ENCODE assay signal across 8 mouse cellular contexts in genomic region chr19:41484361-41484760, GRCm38 (mm10). TPM values are rescaled to one million over a fixed set of nuclear protein-coding genes. Genes with fewer than 3 reads are reported as not detected.
DNase-seq lines count a peak whose midpoint lies in the region; ATAC-seq and TF ChIP-seq lines count a peak whose summit lies in the region.

No protein-coding gene starts in this region.

- no peak for DNase-seq in liver, adult 2 months (ENCODE audit: extremely low read depth, low read depth, low spot score)
- DNase-seq in liver, result no peak
- DNase-seq in frontal cortex, adult 2 months (ENCODE audit: extremely low spot score in 1 of 2, low spot score in 1 of 2), result no peak
- DNase-seq in right cerebral cortex, postnatal 4 days, result no peak
- no peak for DNase-seq in spleen, postnatal 14 days (ENCODE audit: low spot score in 2 of 2)

- no peak overlapping the region for H3K27ac ChIP-seq in liver, adult 2 months (replicated peaks; ENCODE audit: insufficient read depth, low read depth, low read length)
- no peak overlapping the region for H3K27ac ChIP-seq in embryonic fibroblast, embryonic 13.5 days (ENCODE audit: insufficient read depth, low read length)
- no peak overlapping the region for H3K27ac ChIP-seq in intestine, postnatal 0 days (ENCODE audit: low read depth, low read length)
- H3K27ac ChIP-seq in neural tube, embryonic 13.5 days (replicated peaks), result no peak overlapping the region

- H3K9ac ChIP-seq in liver, adult 2 months (ENCODE audit: low read depth, low read length), result no peak overlapping the region
- H3K9ac ChIP-seq in intestine, postnatal 0 days (ENCODE audit: low read depth, low read length), result no peak overlapping the region
- H3K9ac ChIP-seq in neural tube, embryonic 13.5 days, result peak overlapping the region; percentile 63

- H3K9me3 ChIP-seq in intestine, postnatal 0 days (ENCODE audit: control insufficient read depth), result no peaks in the 10 kb centered on the region
- H3K9me3 ChIP-seq in neural tube, embryonic 13.5 days, result no peaks in the 10 kb centered on the region

- no peak for TF ChIP-seq CTCF in liver, adult 2 months (IDR thresholded peaks at IDR 0.05; ENCODE audit: low read depth, low read length)
- TF ChIP-seq CTCF in embryonic fibroblast, embryonic 13.5 days (IDR thresholded peaks at IDR 0.05; ENCODE audit: borderline replicate concordance, insufficient read depth, low read length), result no peak
- no peak for TF ChIP-seq CTCF in intestine, postnatal 0 days (IDR thresholded peaks at IDR 0.05; ENCODE audit: low read depth)

- no peaks in the 10 kb centered on the region for H3K36me3 ChIP-seq in liver, adult 2 months (ENCODE audit: control insufficient read depth, insufficient read depth, low read length)
- no peaks in the 10 kb centered on the region for H3K36me3 ChIP-seq in intestine, postnatal 0 days (ENCODE audit: control insufficient read depth, insufficient read depth)
- H3K36me3 ChIP-seq in neural tube, embryonic 13.5 days, result no peaks in the 10 kb centered on the region

- no peak for ATAC-seq in intestine, postnatal 0 days
- no peak for ATAC-seq in neural tube, embryonic 13.5 days (ENCODE audit: low read depth)

- H3K4me1 ChIP-seq in liver, adult 2 months (ENCODE audit: control insufficient read depth, insufficient read depth, low read length), result peaks cover 17% of the 10 kb centered on the region
- H3K4me1 ChIP-seq in embryonic fibroblast, embryonic 13.5 days (ENCODE audit: control insufficient read depth, insufficient read depth, low read length), result 0 out of 2 replicates have a peak, but pooled peaks cover 2% of the 10 kb centered on the region
- H3K4me1 ChIP-seq in intestine, postnatal 0 days (replicated peaks; ENCODE audit: control insufficient read depth, insufficient read depth, low read length), result 0 out of 2 replicates have a peak, but pooled peaks cover 3% of the 10 kb centered on the region
- H3K4me1 ChIP-seq in neural tube, embryonic 13.5 days (replicated peaks), result peaks cover 43% of the 10 kb centered on the region

- peak overlapping the region; percentile 82 for H3K4me2 ChIP-seq in intestine, postnatal 0 days (replicated peaks; ENCODE audit: low read depth)
- peak overlapping the region; percentile 72 for H3K4me2 ChIP-seq in neural tube, embryonic 13.5 days

- H3K27me3 ChIP-seq in liver, adult 2 months (ENCODE audit: control insufficient read depth, insufficient read depth, low read length), result no peaks in the 10 kb centered on the region
- no peaks in the 10 kb centered on the region for H3K27me3 ChIP-seq in intestine, postnatal 0 days (replicated peaks; ENCODE audit: control insufficient read depth, insufficient read depth, low read length)
- no peaks in the 10 kb centered on the region; the same call in 1 of the 2 replicates for H3K27me3 ChIP-seq in neural tube, embryonic 13.5 days

- H3K79me2 ChIP-seq in liver, adult 2 months (ENCODE audit: control insufficient read depth, insufficient read depth, low read length), result peaks cover 22% of the 10 kb centered on the region

- no peak for TF ChIP-seq POLR2A in liver, adult 2 months (IDR thresholded peaks at IDR 0.05; ENCODE audit: extremely low read depth, insufficient read depth, low read length)
- TF ChIP-seq POLR2A in embryonic fibroblast, embryonic 13.5 days (IDR thresholded peaks at IDR 0.05; ENCODE audit: low read depth, low read length), result no peak

- H3K4me3 ChIP-seq in liver, adult 2 months (ENCODE audit: insufficient read depth, low read depth, low read length), result 0 out of 2 replicates have a peak overlapping the region, but pooled peaks have one; percentile 10
- H3K4me3 ChIP-seq in embryonic fibroblast, embryonic 13.5 days (ENCODE audit: insufficient read depth, low read length), result peak overlapping the region; percentile 9; the same call in 1 of the 2 replicates
- H3K4me3 ChIP-seq in intestine, postnatal 0 days (ENCODE audit: low read depth, low read length), result peak overlapping the region; percentile 89; the same call in 1 of the 2 replicates
- peak overlapping the region; percentile 93 for H3K4me3 ChIP-seq in neural tube, embryonic 13.5 days

- WGBS in liver, adult 2 months, result 17% methylated on average over 5 of the region's 5 CpGs
- WGBS in intestine, postnatal 0 days, result 22% methylated on average over 5 of the region's 5 CpGs
- WGBS in neural tube, embryonic 13.5 days, result 18% methylated on average over 5 of the region's 5 CpGs

RNA-seq across cellular contexts. Expression of gene Lcor, which starts 1.9 kb away (rescaled TPM):
- 17.1 and 18.1 TPM in 2 replicates for total RNA-seq in liver, adult 2 months (2014; rRNA removed)
- 2.3 and 2.6 TPM in 2 replicates for polyA plus RNA-seq in liver, adult 2 months (2012; rRNA removed)
- 8.0 and 8.4 TPM in 2 replicates for polyA plus RNA-seq in embryonic fibroblast, embryonic 13.5 days (2011; ENCODE audit: insufficient read length, low read depth, missing spikeins)
- polyA plus RNA-seq in intestine, postnatal 0 days (2015; fragmentation: Nextera tagmentation; extraction: Ambion mirVana), result 16.0 and 18.4 TPM in 2 replicates
- polyA plus RNA-seq in neural tube, embryonic 13.5 days (2015; fragmentation: Nextera tagmentation; extraction: Ambion mirVana), result 26.4 and 26.6 TPM in 2 replicates
- 3.1 and 3.5 TPM in 2 replicates for polyA plus RNA-seq in frontal cortex, adult 2 months (2012; rRNA removed)

Comparison
In these comparisons a context has a peak if more than half of its experiments do, and no peak if none do; other contexts are left out.
1. H3K4me3 ChIP-seq: peak in every context shown above with its lines; median percentile 93 in neural tube, embryonic 13.5 days; 89 in intestine, postnatal 0 days; 10 in liver, adult 2 months; 9 in embryonic fibroblast, embryonic 13.5 days.